Mouse (Mus musculus) intestine, postnatal 0 days (tissue): ENCODE measurements around the gene Zfp639. TPM values are rescaled to one million over a fixed set of nuclear protein-coding genes. Genes with fewer than 3 reads are reported as not detected.
A peak's percentile ranks its signal among the peaks of the same experiment; 100 is the strongest.

Source experiments
- ATAC-seq: fragments of 200-750 bp; cut with Nextera tagmentation; 2 replicates; pipeline ENCODE4 v1.8.0; 2017; ENCODE audit warnings: mild to moderate bottlenecking, moderate TSS enrichment, moderate library complexity
- H3K27ac ChIP-seq: fragments of 300-500 bp; sonication (generic); 2 replicates; pipeline ENCODE4 v1.5.1; 2014; ENCODE audit warnings: mild to moderate bottlenecking, low read depth, low read length, moderate library complexity
- H3K27me3 ChIP-seq: fragments of 300-500 bp; sonication (generic); replicated peaks from 2 replicates; pipeline ENCODE4 v1.6.1; 2014; ENCODE audit warnings: low read length, mixed read lengths; ENCODE audit not compliant: control insufficient read depth, insufficient read depth
- H3K36me3 ChIP-seq: fragments of 300-500 bp; sonication (generic); 2 replicates; pipeline ENCODE4 v1.6.1; 2014; ENCODE audit warnings: mild to moderate bottlenecking, moderate library complexity; ENCODE audit not compliant: control insufficient read depth, insufficient read depth
- H3K4me1 ChIP-seq: fragments of 300-500 bp; sonication (generic); replicated peaks from 2 replicates; pipeline ENCODE4 v1.6.1; 2014; ENCODE audit warnings: antibody characterized with exemption, low read length, mixed read lengths; ENCODE audit not compliant: control insufficient read depth, insufficient read depth
- H3K4me2 ChIP-seq: fragments of 300-500 bp; sonication (generic); replicated peaks from 2 replicates; pipeline ENCODE4 v1.6.1; 2014; ENCODE audit warnings: low read depth, mild to moderate bottlenecking, moderate library complexity
- H3K4me3 ChIP-seq: fragments of 300-500 bp; sonication (generic); 2 replicates; pipeline ENCODE4 v1.5.1; 2014; ENCODE audit warnings: low read depth, low read length
- H3K9ac ChIP-seq: fragments of 300-500 bp; sonication (generic); 2 replicates; pipeline ENCODE4 v1.6.1; 2014; ENCODE audit warnings: mild to moderate bottlenecking, low read depth, low read length
- H3K9me3 ChIP-seq: fragments of 300-500 bp; sonication (generic); 2 replicates; pipeline ENCODE4 v1.6.1; 2016; ENCODE audit warnings: mixed run types; ENCODE audit not compliant: control insufficient read depth
- CTCF ChIP-seq: sonication (generic); IDR thresholded peaks from 2 replicates; pipeline ENCODE4 v1.5.1; 2016; ENCODE audit warnings: low read depth, mild to moderate bottlenecking, control low read depth, antibody characterized with exemption, moderate library complexity
- WGBS: fragments of 180-500 bp; shearing (Covaris S2); extraction: QIAGEN DNeasy Blood & Tissue Kit; methylation state at CpG from one replicate; pipeline ENCODE4 v1.1.7; 2014; 5-methylcytosine and 5-hydroxymethylcytosine counted together
- polyA plus RNA-seq: library from polyadenylated mRNA; unstranded; fragments of >200 nt; fragmentation: Nextera tagmentation; extraction: Ambion mirVana; gene quantifications from 2 replicates; pipeline ENCODE4 v1.2.1, GENCODE M21; 2015

The Zfp639 gene
- polyA plus RNA-seq, 1 experiment from 2014 or later = 19.1 TPM

GRCm38 (mm10) chr3:32496711-32497070 lies 13.4 kb upstream of the Zfp639 start:
- Histone ChIP-seq H3K27ac (no peak overlapping the region), H3K27me3 (no peaks in the 10 kb centered on the region), H3K4me1 (no peaks in the 10 kb centered on the region), H3K9ac (no peak overlapping the region), H3K4me3 (no peak overlapping the region), H3K9me3 (no peaks in the 10 kb centered on the region), H3K4me2 (no peak overlapping the region), H3K36me3 (no peaks in the 10 kb centered on the region)
- ATAC-seq = no peak
- WGBS = 100% methylated on average over 1 of the region's 1 CpGs
- TF ChIP-seq CTCF = no peak

DNA sequence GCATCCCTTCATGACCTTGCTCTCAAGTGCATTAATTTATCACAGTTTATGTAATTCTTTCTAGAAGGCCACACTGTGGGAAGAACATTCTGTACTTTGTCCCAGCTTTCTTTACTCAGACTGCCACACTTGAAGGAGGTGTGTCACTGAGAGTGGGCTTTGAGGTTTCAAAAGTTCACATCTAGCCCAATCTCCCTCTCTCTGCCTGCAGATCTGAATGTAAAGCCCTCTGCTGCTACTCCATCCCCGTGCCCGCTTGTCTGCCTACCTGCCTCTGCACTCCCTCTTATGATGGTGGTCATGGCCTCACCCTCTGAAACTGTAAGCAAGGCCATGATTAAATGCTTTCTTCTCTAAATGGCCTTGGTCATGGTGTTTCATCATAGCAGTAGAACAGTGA lies 9.7 kb upstream of the Zfp639 start:
- ATAC-seq = no peak
- no peak for TF ChIP-seq CTCF
- H3K27ac ChIP-seq = no peak overlapping the region
- H3K36me3 ChIP-seq = no peaks in the 10 kb centered on the region
- H3K27me3 ChIP-seq = no peaks in the 10 kb centered on the region
- 94% methylated on average over 2 of the region's 2 CpGs for WGBS
- no peaks in the 10 kb centered on the region for H3K4me1 ChIP-seq
- no peaks in the 10 kb centered on the region for H3K9me3 ChIP-seq
- H3K4me3 ChIP-seq = no peak overlapping the region
- no peak overlapping the region for H3K9ac ChIP-seq
- no peak overlapping the region for H3K4me2 ChIP-seq

DNA sequence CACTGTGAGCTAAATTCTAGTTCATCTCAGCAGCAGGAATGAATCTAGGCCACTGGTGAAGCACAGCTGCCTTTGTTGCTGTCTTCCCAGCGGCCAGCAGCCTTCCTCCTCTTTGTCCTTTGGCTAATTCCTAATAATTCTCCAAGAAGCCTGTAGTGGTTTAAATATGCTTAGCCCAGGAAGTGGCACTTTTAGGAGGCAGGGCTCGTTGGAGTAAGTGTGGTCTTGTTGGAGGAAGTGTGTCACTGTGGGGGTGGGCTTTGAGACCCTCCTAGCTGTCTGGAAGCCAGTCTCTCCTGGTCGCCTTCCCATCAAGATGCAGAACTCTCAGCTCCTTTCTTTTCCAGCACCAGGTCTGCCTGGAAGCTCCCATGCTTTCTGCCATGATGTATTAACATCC lies 4.2 kb upstream of the Zfp639 start:
- ATAC-seq = no peak
- Histone ChIP-seq H3K27me3 (no peaks in the 10 kb centered on the region), H3K36me3 (no peaks in the 10 kb centered on the region), H3K9me3 (no peaks in the 10 kb centered on the region), H3K9ac (no peak overlapping the region), H3K27ac (no peak overlapping the region), H3K4me2 (no peak overlapping the region), H3K4me1 (0 out of 2 replicates have a peak, but pooled peaks cover 4% of the 10 kb centered on the region), H3K4me3 (no peak overlapping the region)
- no peak for TF ChIP-seq CTCF
- WGBS = 72% methylated on average over 3 of the region's 3 CpGs

- Histone ChIP-seq H3K36me3 (no peaks in the 10 kb centered on the region), H3K4me3 (no peak overlapping the region), H3K9ac (no peak overlapping the region), H3K27ac (no peak overlapping the region), H3K9me3 (no peaks in the 10 kb centered on the region), H3K27me3 (no peaks in the 10 kb centered on the region), H3K4me1 (0 out of 2 replicates have a peak, but pooled peaks cover 4% of the 10 kb centered on the region), H3K4me2 (no peak overlapping the region)
- no peak for TF ChIP-seq CTCF
- WGBS = 63% methylated on average over 11 of the region's 11 CpGs
- ATAC-seq = no peak
Measured at GRCm38 (mm10) chr3:32506366-32507225, 3.5 kb upstream of the Zfp639 start.

- peak overlapping the region; percentile 81 for H3K4me2 ChIP-seq
- ATAC-seq = no peak
- 4% methylated on average over 17 of the region's 17 CpGs for WGBS
- H3K36me3 ChIP-seq = no peaks in the 10 kb centered on the region
- no peak overlapping the region for H3K4me3 ChIP-seq
- H3K9ac ChIP-seq = 0 out of 2 replicates have a peak overlapping the region, but pooled peaks have one; percentile 17
- H3K27ac ChIP-seq = no peak overlapping the region
- 0 out of 2 replicates have a peak, but pooled peaks cover 4% of the 10 kb centered on the region for H3K4me1 ChIP-seq
- peak; percentile 92 for TF ChIP-seq CTCF
- H3K27me3 ChIP-seq = no peaks in the 10 kb centered on the region
- no peaks in the 10 kb centered on the region for H3K9me3 ChIP-seq
Measured at GRCm38 (mm10) chr3:32508666-32509324, 1.3 kb upstream of the Zfp639 start.

- peak; percentile 99 for ATAC-seq
- TF ChIP-seq CTCF = peak; percentile 97
- peak overlapping the region; percentile 86 for H3K4me3 ChIP-seq
- peak overlapping the region; percentile 95 for H3K9ac ChIP-seq
- WGBS = under 1% methylated on average over 66 of the region's 69 CpGs
- peak overlapping the region; percentile 81 for H3K4me2 ChIP-seq
- H3K27ac ChIP-seq = peak overlapping the region; percentile 94
- 0 out of 2 replicates have a peak, but pooled peaks cover under 1% of the 10 kb centered on the region for H3K36me3 ChIP-seq
- no peaks in the 10 kb centered on the region for H3K9me3 ChIP-seq
- H3K4me1 ChIP-seq = 0 out of 2 replicates have a peak, but pooled peaks cover 4% of the 10 kb centered on the region
- H3K27me3 ChIP-seq = no peaks in the 10 kb centered on the region
Measured at GRCm38 (mm10) chr3:32510375-32511190, 524 bp downstream of the Zfp639 start.
